Mouse (Mus musculus) megakaryocyte, embryonic 14.5 days (primary cell): Measurements from ENCODE around the gene Clstn2.

Experiments used
- FLI1 ChIP-seq: IDR thresholded peaks from 2 replicates; pipeline ENCODE4 v1.6.1; 2012; ENCODE audit warnings: low read length, inconsistent platforms, mixed read lengths
- GATA1 ChIP-seq: IDR thresholded peaks from 3 replicates; pipeline ENCODE4 v1.6.1; 2012; ENCODE audit warnings: mixed read lengths, low read length, inconsistent platforms, borderline replicate concordance

- TF ChIP-seq GATA1 (no peak), FLI1 (no peak)
Observed at GRCm38 (mm10) chr9:97658736-97659135, 374.2 kb downstream of the Clstn2 start.
